Mouse (Mus musculus): ENCODE results near the gene Camta2. TPM values are rescaled to one million over a fixed set of nuclear protein-coding genes. Genes with fewer than 3 reads are reported as not detected.

The Camta2 gene
- total and polyA plus RNA-seq, 2 experiments from 2014 or later: 24.0 to 24.5 TPM

GRCm38 (mm10) chr11:70724706-70725105 is 36.8 kb upstream of the Camta2 start:
- H3K27me3 ChIP-seq (ENCODE audit: insufficient read depth, low read length): no peaks in the 10 kb centered on the region
- DNase-seq (ENCODE audit: low spot score) (no peak), ATAC-seq (ENCODE audit: low FRiP score) (no peak)
- TF ChIP-seq CTCF (IDR thresholded peaks at IDR 0.05): no peak
- no peak overlapping the region for H3K27ac ChIP-seq (ENCODE audit: low read depth, low read length)
- H3K36me3 ChIP-seq (ENCODE audit: insufficient read depth, low read length): peaks cover 71% of the 10 kb centered on the region
- no peak overlapping the region for H3K9ac ChIP-seq (replicated peaks; ENCODE audit: low read length, poor library complexity, severe bottlenecking)
- no peak overlapping the region for H3K4me3 ChIP-seq (ENCODE audit: low read depth, low read length)
- H3K9me3 ChIP-seq (ENCODE audit: low read length): no peaks in the 10 kb centered on the region
- no peaks in the 10 kb centered on the region for H3K4me1 ChIP-seq (ENCODE audit: insufficient read depth, low read length)
- WGBS: 93% methylated on average over 9 of the region's 9 CpGs
- H3K4me2 ChIP-seq (ENCODE audit: low read depth, low read length, poor library complexity, severe bottlenecking): no peak overlapping the region

GRCm38 (mm10) chr11:70721072-70721471 is 33.2 kb upstream of the Camta2 start:
- Histone ChIP-seq H3K36me3 (ENCODE audit: insufficient read depth, low read length) (peaks cover 71% of the 10 kb centered on the region), H3K27ac (ENCODE audit: low read depth, low read length) (no peak overlapping the region), H3K4me1 (ENCODE audit: insufficient read depth, low read length) (no peaks in the 10 kb centered on the region), H3K9me3 (ENCODE audit: low read length) (no peaks in the 10 kb centered on the region), H3K9ac (replicated peaks; ENCODE audit: low read length, poor library complexity, severe bottlenecking) (no peak overlapping the region), H3K4me3 (ENCODE audit: low read depth, low read length) (no peak overlapping the region), H3K4me2 (ENCODE audit: low read depth, low read length, poor library complexity, severe bottlenecking) (no peak overlapping the region), H3K27me3 (ENCODE audit: insufficient read depth, low read length) (no peaks in the 10 kb centered on the region)
- WGBS: 94% methylated on average over 3 of the region's 3 CpGs
- DNase-seq (ENCODE audit: low spot score) (no peak), ATAC-seq (ENCODE audit: low FRiP score) (no peak)
- no peak for TF ChIP-seq CTCF (IDR thresholded peaks at IDR 0.05)

- no peak for TF ChIP-seq CTCF (IDR thresholded peaks at IDR 0.05)
- Histone ChIP-seq H3K4me1 (ENCODE audit: insufficient read depth, low read length) (no peaks in the 10 kb centered on the region), H3K9me3 (ENCODE audit: low read length) (no peaks in the 10 kb centered on the region), H3K4me2 (ENCODE audit: low read depth, low read length, poor library complexity, severe bottlenecking) (no peak overlapping the region), H3K27ac (ENCODE audit: low read depth, low read length) (no peak overlapping the region), H3K4me3 (ENCODE audit: low read depth, low read length) (no peak overlapping the region), H3K9ac (replicated peaks; ENCODE audit: low read length, poor library complexity, severe bottlenecking) (no peak overlapping the region), H3K36me3 (ENCODE audit: insufficient read depth, low read length) (peaks cover 69% of the 10 kb centered on the region), H3K27me3 (ENCODE audit: insufficient read depth, low read length) (no peaks in the 10 kb centered on the region)
- ATAC-seq (ENCODE audit: low FRiP score): no peak
- 97% methylated on average over 3 of the region's 3 CpGs for WGBS
- no peak for DNase-seq (ENCODE audit: low spot score)
These were observed 32.7 kb upstream of the Camta2 start for GRCm38 (mm10) chr11:70720567-70720966.

GRCm38 (mm10) chr11:70718481-70718880 is 30.6 kb upstream of the Camta2 start:
- TF ChIP-seq CTCF (IDR thresholded peaks at IDR 0.05): no peak
- 83% methylated on average over 5 of the region's 5 CpGs for WGBS
- H3K9me3 ChIP-seq (ENCODE audit: low read length): no peaks in the 10 kb centered on the region

GRCm38 (mm10) chr11:70715832-70716231 is 27.9 kb upstream of the Camta2 start:
- peaks cover 58% of the 10 kb centered on the region for H3K36me3 ChIP-seq (ENCODE audit: insufficient read depth, low read length)
- no peaks in the 10 kb centered on the region for H3K9me3 ChIP-seq (ENCODE audit: low read length)
- no peaks in the 10 kb centered on the region for H3K4me1 ChIP-seq (ENCODE audit: insufficient read depth, low read length)
- no peaks in the 10 kb centered on the region for H3K27me3 ChIP-seq (ENCODE audit: insufficient read depth, low read length)
- ATAC-seq (ENCODE audit: low FRiP score) (no peak), DNase-seq (ENCODE audit: low spot score) (no peak)
- no peak overlapping the region for H3K9ac ChIP-seq (replicated peaks; ENCODE audit: low read length, poor library complexity, severe bottlenecking)
- H3K4me3 ChIP-seq (ENCODE audit: low read depth, low read length): no peak overlapping the region
- no peak overlapping the region for H3K27ac ChIP-seq (ENCODE audit: low read depth, low read length)
- 75% methylated on average over 6 of the region's 6 CpGs for WGBS
- no peak for TF ChIP-seq CTCF (IDR thresholded peaks at IDR 0.05)
- no peak overlapping the region for H3K4me2 ChIP-seq (ENCODE audit: low read depth, low read length, poor library complexity, severe bottlenecking)

More at GRCm38 (mm10) chr11:70718481-70718880, 30.6 kb upstream of the Camta2 start:
- H3K4me3 ChIP-seq (ENCODE audit: low read depth, low read length): no peak overlapping the region
- no peaks in the 10 kb centered on the region for H3K4me1 ChIP-seq (ENCODE audit: insufficient read depth, low read length)
- DNase-seq (ENCODE audit: low spot score): no peak
- no peaks in the 10 kb centered on the region for H3K27me3 ChIP-seq (ENCODE audit: insufficient read depth, low read length)
- H3K36me3 ChIP-seq (ENCODE audit: insufficient read depth, low read length): peaks cover 48% of the 10 kb centered on the region
- no peak for ATAC-seq (ENCODE audit: low FRiP score)
- H3K27ac ChIP-seq (ENCODE audit: low read depth, low read length): no peak overlapping the region
- H3K4me2 ChIP-seq (ENCODE audit: low read depth, low read length, poor library complexity, severe bottlenecking): no peak overlapping the region
- no peak overlapping the region for H3K9ac ChIP-seq (replicated peaks; ENCODE audit: low read length, poor library complexity, severe bottlenecking)

GRCm38 (mm10) chr11:70713222-70713621 is 25.3 kb upstream of the Camta2 start:
- no peak for TF ChIP-seq CTCF (IDR thresholded peaks at IDR 0.05)
- Histone ChIP-seq H3K4me1 (ENCODE audit: insufficient read depth, low read length) (no peaks in the 10 kb centered on the region), H3K36me3 (ENCODE audit: insufficient read depth, low read length) (peaks cover 59% of the 10 kb centered on the region), H3K27me3 (ENCODE audit: insufficient read depth, low read length) (no peaks in the 10 kb centered on the region), H3K4me3 (ENCODE audit: low read depth, low read length) (no peak overlapping the region), H3K9ac (replicated peaks; ENCODE audit: low read length, poor library complexity, severe bottlenecking) (no peak overlapping the region), H3K9me3 (ENCODE audit: low read length) (no peaks in the 10 kb centered on the region), H3K27ac (ENCODE audit: low read depth, low read length) (no peak overlapping the region), H3K4me2 (ENCODE audit: low read depth, low read length, poor library complexity, severe bottlenecking) (no peak overlapping the region)
- DNase-seq (ENCODE audit: low spot score): no peak
- no peak for ATAC-seq (ENCODE audit: low FRiP score)
- 87% methylated on average over 6 of the region's 6 CpGs for WGBS

Data from midbrain, postnatal 0 days (tissue).